Mouse (Mus musculus) forebrain, embryonic 15.5 days (tissue): Measurements from ENCODE around the gene Ddost. TPM values are rescaled to one million over a fixed set of nuclear protein-coding genes. Genes with fewer than 3 reads are reported as not detected.

Experiments
- ATAC-seq: fragments of 200-750 bp; cut with Nextera tagmentation; replicated peaks from 2 replicates; pipeline ENCODE4 v1.8.0; 2017; ENCODE audit warnings: mild to moderate bottlenecking, moderate TSS enrichment, moderate library complexity
- H3K27ac ChIP-seq: fragments of 300-500 bp; sonication (generic); replicated peaks from 2 replicates; pipeline ENCODE4 v1.5.1; 2015; ENCODE audit warnings: mild to moderate bottlenecking, inconsistent platforms
- H3K27me3 ChIP-seq: fragments of 300-500 bp; sonication (generic); 2 replicates; pipeline ENCODE4 v1.6.1; 2015; ENCODE audit warnings: inconsistent platforms
- H3K36me3 ChIP-seq: fragments of 300-500 bp; sonication (generic); 2 replicates; pipeline ENCODE4 v1.6.1; 2015; ENCODE audit warnings: mild to moderate bottlenecking, inconsistent platforms
- H3K4me1 ChIP-seq: fragments of 300-500 bp; sonication (generic); 2 replicates; pipeline ENCODE4 v1.6.1; 2015; ENCODE audit warnings: inconsistent platforms
- H3K4me2 ChIP-seq: fragments of 300-500 bp; sonication (generic); replicated peaks from 2 replicates; pipeline ENCODE4 v1.6.1; 2015; ENCODE audit warnings: mild to moderate bottlenecking, inconsistent platforms
- H3K4me3 ChIP-seq: fragments of 300-500 bp; sonication (generic); 2 replicates; pipeline ENCODE4 v1.5.1; 2015; ENCODE audit warnings: mild to moderate bottlenecking, inconsistent platforms
- H3K9ac ChIP-seq: fragments of 300-500 bp; sonication (generic); replicated peaks from 2 replicates; pipeline ENCODE4 v1.6.1; 2015; ENCODE audit warnings: mild to moderate bottlenecking, inconsistent platforms
- H3K9me3 ChIP-seq: fragments of 300-500 bp; sonication (generic); 2 replicates; pipeline ENCODE4 v1.6.1; 2016; ENCODE audit warnings: inconsistent platforms
- WGBS: fragments of 180-500 bp; shearing (Covaris S2); methylation state at CpG from one replicate; pipeline ENCODE4 v1.1.7; 2015; ENCODE audit warnings: mixed read lengths; 5-methylcytosine and 5-hydroxymethylcytosine counted together
- polyA plus RNA-seq: library from polyadenylated mRNA; unstranded; fragments of >200 nt; fragmentation: Nextera tagmentation; extraction: Ambion mirVana; gene quantifications from 2 replicates; pipeline ENCODE4 v1.2.1, GENCODE M21; 2015

Gene Ddost
- polyA plus RNA-seq, 1 experiment from 2014 or later, result 183 TPM

DNA sequence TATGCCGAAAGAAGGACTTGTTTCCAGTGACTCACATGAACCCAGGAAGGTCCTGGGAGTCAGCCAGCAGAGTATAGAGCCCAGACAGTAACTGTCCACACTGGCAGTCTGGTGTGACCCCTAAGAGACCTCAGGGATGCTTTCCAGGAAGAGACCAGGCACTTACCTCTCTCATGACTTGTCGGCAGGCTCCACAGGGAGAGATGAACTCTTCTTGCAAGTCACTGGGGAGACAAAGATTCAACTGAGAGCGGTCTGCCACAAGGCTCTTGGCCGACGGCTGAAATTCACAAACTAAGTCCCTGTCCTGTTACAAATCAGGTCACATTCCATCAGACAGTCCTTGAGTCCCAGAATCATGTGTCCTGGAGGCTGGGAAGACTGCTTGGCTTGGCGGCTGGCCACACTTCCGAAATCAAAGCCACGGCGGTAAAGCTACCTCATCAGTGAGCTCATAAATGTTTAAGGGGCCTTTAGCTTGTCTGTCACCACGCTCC, 38.9 kb downstream of the Ddost start:
- ATAC-seq, result no peak
- Histone ChIP-seq H3K36me3 (no peaks in the 10 kb centered on the region), H3K9ac (no peak overlapping the region), H3K27ac (no peak overlapping the region), H3K4me1 (no peaks in the 10 kb centered on the region), H3K27me3 (no peaks in the 10 kb centered on the region), H3K9me3 (no peaks in the 10 kb centered on the region), H3K4me3 (no peak overlapping the region), H3K4me2 (no peak overlapping the region)
- 71% methylated on average over 10 of the region's 10 CpGs for WGBS

DNA sequence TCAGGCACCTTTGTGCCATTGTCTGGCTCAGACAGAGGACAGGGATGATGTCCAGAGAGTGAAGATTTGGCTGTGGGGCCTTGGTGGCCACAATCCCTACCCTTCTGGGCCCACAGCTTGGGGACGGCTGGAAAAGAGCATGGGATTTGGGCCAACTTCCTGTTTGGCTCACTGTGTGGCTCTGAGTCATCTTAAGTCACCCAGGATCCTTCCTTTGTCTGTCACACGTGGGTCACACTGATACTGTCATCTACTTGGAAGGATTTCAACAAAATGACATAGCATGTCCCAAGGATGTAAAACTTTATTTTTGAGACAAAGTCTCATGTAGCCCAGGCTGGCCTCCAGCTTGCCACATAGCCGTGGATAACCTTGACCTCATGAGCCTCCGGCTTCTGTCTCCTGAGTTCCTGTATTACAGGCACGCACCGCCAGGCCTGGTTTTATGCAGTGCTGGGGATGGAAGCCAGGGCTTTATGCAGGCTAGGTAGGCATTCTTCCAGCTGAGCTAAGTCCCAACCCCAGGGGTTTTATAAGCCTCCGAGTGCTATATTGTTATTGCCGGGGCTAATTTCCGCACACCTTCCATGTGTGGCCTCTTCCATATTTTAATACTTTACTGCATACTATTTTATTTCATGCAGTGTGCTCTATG, 40.5 kb downstream of the Ddost start:
- no peaks in the 10 kb centered on the region for H3K36me3 ChIP-seq
- ATAC-seq, result no peak
- H3K4me3 ChIP-seq, result no peak overlapping the region
- H3K4me1 ChIP-seq, result no peaks in the 10 kb centered on the region
- no peak overlapping the region for H3K27ac ChIP-seq
- H3K9ac ChIP-seq, result no peak overlapping the region
- no peaks in the 10 kb centered on the region for H3K9me3 ChIP-seq
- no peaks in the 10 kb centered on the region for H3K27me3 ChIP-seq
- WGBS, result 64% methylated on average over 9 of the region's 9 CpGs
- H3K4me2 ChIP-seq, result no peak overlapping the region

DNA sequence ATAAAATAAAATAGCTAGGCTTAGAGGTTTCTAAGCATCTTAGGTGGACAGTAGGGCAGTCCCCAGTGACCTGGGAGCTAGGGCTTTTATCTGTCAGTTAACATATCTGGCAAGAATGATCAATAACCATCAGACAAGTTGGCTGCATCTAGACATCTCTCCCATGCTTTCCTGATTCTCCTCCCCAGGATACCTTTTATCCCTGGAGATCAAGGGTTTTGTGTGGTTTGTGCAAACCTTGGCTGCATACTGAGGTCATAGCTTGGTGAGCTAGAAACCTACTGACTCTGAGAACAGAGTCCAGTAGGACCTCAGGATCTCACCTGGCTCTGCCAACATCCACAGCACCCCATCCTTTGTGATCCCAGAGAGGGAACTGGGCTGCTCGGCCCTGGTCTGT, 42.8 kb downstream of the Ddost start:
- 55% methylated on average over 1 of the region's 1 CpGs for WGBS
- no peaks in the 10 kb centered on the region for H3K9me3 ChIP-seq

DNA sequence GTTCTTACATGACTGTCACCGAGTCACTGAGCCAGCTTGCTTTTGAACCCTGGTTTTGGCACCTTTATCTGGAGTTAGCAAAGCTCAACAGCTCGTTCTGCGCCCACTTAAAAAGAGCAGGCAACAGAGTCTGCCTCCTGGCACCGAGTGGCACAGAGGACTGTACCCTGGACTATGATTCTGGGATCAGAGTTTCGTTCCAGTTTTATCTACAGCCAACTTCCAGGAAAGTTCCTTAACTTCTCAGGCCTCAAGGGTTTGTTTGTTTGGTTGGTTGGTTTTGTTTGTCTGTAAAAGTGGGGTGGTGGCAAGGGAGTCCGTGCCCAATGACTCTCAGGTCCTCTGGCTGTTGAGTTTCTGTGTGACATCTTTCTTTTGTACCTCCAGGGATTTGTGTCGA, 44.2 kb downstream of the Ddost start:
- no peak overlapping the region for H3K4me2 ChIP-seq
- no peak for ATAC-seq
- no peak overlapping the region for H3K27ac ChIP-seq
- H3K36me3 ChIP-seq, result no peaks in the 10 kb centered on the region
- H3K9me3 ChIP-seq, result no peaks in the 10 kb centered on the region
- H3K9ac ChIP-seq, result no peak overlapping the region
- no peaks in the 10 kb centered on the region for H3K4me1 ChIP-seq
- H3K27me3 ChIP-seq, result no peaks in the 10 kb centered on the region
- WGBS, result 73% methylated on average over 7 of the region's 7 CpGs
- no peak overlapping the region for H3K4me3 ChIP-seq

More for the DNA sequence above, 42.8 kb downstream of the Ddost start:
- Histone ChIP-seq H3K9ac (no peak overlapping the region), H3K36me3 (no peaks in the 10 kb centered on the region), H3K27ac (no peak overlapping the region), H3K4me2 (no peak overlapping the region), H3K27me3 (no peaks in the 10 kb centered on the region), H3K4me1 (no peaks in the 10 kb centered on the region), H3K4me3 (no peak overlapping the region)
- ATAC-seq, result no peak

DNA sequence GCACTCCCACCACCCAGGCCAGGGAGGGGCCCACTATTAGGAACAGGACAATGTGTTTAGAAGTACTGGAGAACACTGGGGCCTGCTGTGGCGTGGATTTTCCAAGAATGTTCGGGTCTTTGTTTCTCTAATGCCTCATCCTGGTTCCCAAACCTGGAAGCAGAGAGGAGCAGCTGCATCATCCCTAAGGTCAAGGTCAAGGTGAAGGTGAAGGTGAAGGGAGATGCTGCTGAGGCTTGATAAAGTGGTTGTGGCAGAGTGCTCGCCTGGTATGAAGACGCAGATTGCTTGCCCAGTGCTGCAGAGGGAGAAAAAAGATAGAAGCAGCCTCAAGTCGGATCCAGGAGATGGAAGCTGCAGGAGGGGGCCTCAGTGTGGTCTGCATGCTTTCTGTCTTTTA, 47.3 kb downstream of the Ddost start:
- ATAC-seq, result no peak
- H3K27ac ChIP-seq, result no peak overlapping the region
- no peaks in the 10 kb centered on the region for H3K27me3 ChIP-seq
- no peak overlapping the region for H3K9ac ChIP-seq
- no peaks in the 10 kb centered on the region for H3K4me1 ChIP-seq
- H3K4me2 ChIP-seq, result no peak overlapping the region
- H3K36me3 ChIP-seq, result no peaks in the 10 kb centered on the region
- H3K9me3 ChIP-seq, result no peaks in the 10 kb centered on the region
- WGBS, result 90% methylated on average over 5 of the region's 5 CpGs
- H3K4me3 ChIP-seq, result no peak overlapping the region

DNA sequence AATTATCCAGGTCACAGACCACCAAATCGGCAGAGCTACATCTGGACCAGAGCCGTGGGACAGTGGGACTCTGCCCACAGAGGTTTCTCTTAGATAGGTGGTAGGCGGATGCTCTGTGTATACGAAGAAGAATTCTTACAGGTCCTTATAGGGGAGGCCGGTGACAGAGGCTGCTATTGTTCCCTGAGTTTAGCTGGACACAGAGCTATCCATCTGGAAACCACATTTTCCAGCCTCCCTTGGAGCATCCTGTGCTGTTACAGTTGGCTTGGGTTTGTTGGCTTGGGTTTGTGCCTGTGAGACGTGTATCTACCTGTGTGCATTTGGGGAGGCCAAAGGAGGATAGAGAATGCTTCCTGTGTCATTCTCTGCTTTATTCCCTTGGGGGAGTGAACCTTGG, 48.2 kb downstream of the Ddost start:
- Histone ChIP-seq H3K36me3 (no peaks in the 10 kb centered on the region), H3K27me3 (no peaks in the 10 kb centered on the region), H3K9me3 (no peaks in the 10 kb centered on the region), H3K4me1 (no peaks in the 10 kb centered on the region), H3K27ac (no peak overlapping the region), H3K4me2 (no peak overlapping the region), H3K4me3 (no peak overlapping the region), H3K9ac (no peak overlapping the region)
- WGBS, result 88% methylated on average over 6 of the region's 6 CpGs
- ATAC-seq, result no peak

DNA sequence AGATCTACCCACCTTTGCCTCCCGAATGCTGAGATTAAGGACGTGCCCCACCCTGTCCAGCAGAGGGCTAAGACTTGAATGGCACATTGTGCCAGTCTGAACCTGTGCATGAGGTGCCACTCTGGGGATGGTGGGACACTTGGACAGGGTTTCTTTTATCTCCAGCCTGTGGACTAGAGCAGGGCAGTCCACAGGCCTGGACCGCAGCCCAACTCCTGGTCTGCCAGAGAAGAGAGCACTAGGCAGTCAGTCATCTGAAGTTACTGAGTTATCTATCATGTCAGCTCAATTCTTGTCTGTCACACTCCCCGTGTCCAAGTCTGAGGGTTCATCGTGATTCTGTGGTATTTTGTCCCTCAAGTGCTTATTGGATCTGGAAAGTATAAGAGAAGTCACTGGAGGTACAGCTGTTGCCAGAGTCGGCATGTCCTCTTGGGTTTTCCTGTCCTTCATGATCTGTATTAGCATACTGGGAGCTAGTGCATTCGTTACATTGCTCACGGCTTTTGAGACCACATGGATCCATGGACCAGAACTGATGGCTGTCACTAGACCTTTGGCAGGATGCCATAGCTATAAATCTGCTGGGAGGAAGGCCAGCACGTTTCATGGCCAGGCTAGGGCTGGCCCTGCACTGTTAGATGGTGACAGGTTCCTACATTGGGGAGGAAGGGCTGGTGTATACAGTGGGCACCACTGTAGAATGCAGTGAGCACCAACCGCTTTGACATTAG, 49.1 kb downstream of the Ddost start:
- Histone ChIP-seq H3K4me1 (no peaks in the 10 kb centered on the region), H3K4me3 (no peak overlapping the region), H3K4me2 (no peak overlapping the region), H3K36me3 (no peaks in the 10 kb centered on the region), H3K27ac (no peak overlapping the region), H3K9me3 (no peaks in the 10 kb centered on the region), H3K9ac (no peak overlapping the region), H3K27me3 (no peaks in the 10 kb centered on the region)
- ATAC-seq, result no peak
- 78% methylated on average over 10 of the region's 10 CpGs for WGBS

DNA sequence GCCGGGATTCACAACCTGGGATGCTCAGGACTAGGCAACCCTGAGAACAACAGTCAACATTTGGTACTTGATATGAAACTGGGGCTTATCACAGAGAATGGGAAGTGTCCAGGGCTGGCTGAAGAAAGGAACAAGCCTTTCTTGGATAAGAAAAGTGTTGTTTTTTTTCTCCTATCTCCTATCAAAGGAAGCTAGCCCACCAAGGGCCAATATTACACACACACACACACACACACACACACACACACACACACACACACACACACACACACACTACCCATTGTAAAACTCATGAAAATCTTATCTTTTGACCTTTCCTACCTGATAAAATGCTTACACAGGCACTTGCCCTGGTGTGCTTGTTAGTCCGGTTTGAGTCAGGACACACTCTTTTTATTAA, 51.0 kb downstream of the Ddost start:
- no peak for ATAC-seq
- Histone ChIP-seq H3K27ac (no peak overlapping the region), H3K27me3 (no peaks in the 10 kb centered on the region), H3K36me3 (no peaks in the 10 kb centered on the region), H3K9me3 (no peaks in the 10 kb centered on the region), H3K4me1 (no peaks in the 10 kb centered on the region), H3K4me2 (no peak overlapping the region), H3K4me3 (no peak overlapping the region), H3K9ac (no peak overlapping the region)
- WGBS, result 93% methylated on average over 2 of the region's 2 CpGs

DNA sequence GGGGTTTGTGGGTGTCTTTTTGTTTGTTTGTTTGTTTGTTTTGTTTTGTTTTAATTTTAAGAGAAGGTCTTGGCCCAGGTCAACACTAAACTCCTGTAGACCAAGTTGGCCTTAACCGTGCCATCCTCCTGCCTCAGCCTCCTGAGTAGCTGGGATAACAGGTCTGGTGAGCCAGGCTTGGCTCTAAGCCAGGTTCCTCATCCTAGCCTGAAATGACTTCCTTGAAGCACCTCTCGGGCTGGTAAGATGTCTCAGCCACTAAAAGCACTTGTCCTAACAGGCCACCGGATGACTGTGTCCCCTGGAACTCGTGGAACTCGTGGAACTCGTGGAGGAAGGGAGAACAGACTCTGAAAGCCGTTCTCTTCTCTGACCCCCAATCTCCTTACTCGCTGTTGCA, 51.6 kb downstream of the Ddost start:
- H3K27ac ChIP-seq, result no peak overlapping the region
- no peaks in the 10 kb centered on the region for H3K9me3 ChIP-seq
- no peaks in the 10 kb centered on the region for H3K36me3 ChIP-seq
- H3K4me3 ChIP-seq, result no peak overlapping the region
- 87% methylated on average over 8 of the region's 8 CpGs for WGBS
- H3K9ac ChIP-seq, result no peak overlapping the region
- no peak for ATAC-seq
- H3K27me3 ChIP-seq, result no peaks in the 10 kb centered on the region
- H3K4me2 ChIP-seq, result no peak overlapping the region
- H3K4me1 ChIP-seq, result 0 out of 2 replicates have a peak, but pooled peaks cover 1% of the 10 kb centered on the region

DNA sequence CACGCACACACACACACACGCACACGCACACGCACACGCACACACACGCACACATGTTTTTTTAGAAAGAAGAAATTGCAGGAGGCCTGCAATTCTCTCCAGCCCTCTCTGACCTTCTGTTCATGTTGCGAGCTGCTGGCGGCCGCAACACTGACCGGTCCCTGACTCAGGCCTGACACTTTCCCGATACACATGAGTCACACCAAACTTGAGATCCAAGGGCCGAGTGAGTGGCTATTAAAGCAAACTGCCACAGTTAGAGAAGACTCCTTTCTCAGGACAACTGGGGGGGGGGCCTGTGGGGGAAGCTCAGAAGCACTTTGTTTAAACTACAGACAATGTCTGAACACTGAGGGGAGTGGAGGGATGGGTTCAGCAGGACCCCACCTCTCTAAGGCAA, 52.0 kb downstream of the Ddost start:
- Histone ChIP-seq H3K9me3 (no peaks in the 10 kb centered on the region), H3K9ac (no peak overlapping the region), H3K36me3 (no peaks in the 10 kb centered on the region), H3K27ac (no peak overlapping the region), H3K4me2 (no peak overlapping the region), H3K27me3 (no peaks in the 10 kb centered on the region), H3K4me1 (peaks cover 5% of the 10 kb centered on the region), H3K4me3 (no peak overlapping the region)
- WGBS, result 90% methylated on average over 12 of the region's 12 CpGs
- no peak for ATAC-seq

DNA sequence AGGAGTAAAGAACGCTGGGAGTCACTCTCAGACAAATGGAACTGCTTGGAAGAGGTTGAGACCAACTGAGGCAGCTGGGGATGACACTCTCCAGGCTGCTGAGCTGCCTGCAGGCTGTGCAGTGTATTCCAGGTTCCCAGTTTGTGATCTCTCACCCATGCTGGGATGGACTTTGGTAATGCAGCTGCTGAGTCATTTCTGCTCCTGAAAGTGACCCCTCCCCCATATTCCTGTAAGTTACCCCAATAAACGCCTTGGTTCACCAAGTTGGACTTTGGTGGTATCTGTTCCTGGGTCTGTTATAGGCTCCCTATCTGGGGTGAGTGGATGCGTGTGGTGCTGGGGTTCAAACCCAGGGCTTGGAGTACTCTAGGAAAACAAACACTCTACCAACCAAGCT, 53.6 kb downstream of the Ddost start:
- H3K36me3 ChIP-seq, result no peaks in the 10 kb centered on the region
- no peak overlapping the region for H3K4me3 ChIP-seq
- no peak for ATAC-seq
- no peak overlapping the region for H3K27ac ChIP-seq
- H3K9me3 ChIP-seq, result no peaks in the 10 kb centered on the region
- no peak overlapping the region for H3K4me2 ChIP-seq
- no peak overlapping the region for H3K9ac ChIP-seq
- WGBS, result 81% methylated on average over 3 of the region's 3 CpGs
- H3K27me3 ChIP-seq, result no peaks in the 10 kb centered on the region
- peaks cover 8% of the 10 kb centered on the region for H3K4me1 ChIP-seq

DNA sequence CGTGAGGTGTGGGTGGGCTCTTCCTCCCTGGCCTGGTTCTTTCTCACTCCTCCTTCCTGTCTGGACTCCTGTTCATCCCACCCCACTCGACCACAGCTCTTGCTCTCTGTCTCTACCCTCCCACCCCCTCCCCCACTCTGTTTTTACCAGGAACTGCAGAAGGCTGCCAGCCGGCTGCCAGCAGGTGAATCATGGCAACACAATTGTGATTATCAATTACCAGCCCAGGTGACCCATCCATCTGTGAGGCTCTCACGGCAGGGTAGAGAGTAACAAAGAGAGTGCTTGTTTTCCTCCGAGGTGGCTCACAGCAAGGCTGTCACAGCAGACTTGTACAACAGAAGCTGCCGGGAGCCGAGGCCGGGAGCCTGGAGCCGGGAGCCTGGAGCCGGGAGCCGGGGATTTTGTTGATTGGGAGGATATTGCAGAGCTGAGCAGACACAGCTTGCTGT, 56.9 kb downstream of the Ddost start:
- 2% methylated on average over 11 of the region's 11 CpGs for WGBS
- Histone ChIP-seq H3K36me3 (no peaks in the 10 kb centered on the region), H3K4me3 (no peak overlapping the region), H3K4me2 (peak overlapping the region; percentile 20; the same call in 1 of the 2 replicates), H3K9ac (peak overlapping the region; percentile 22; the same call in 1 of the 2 replicates), H3K9me3 (no peaks in the 10 kb centered on the region), H3K27ac (peak overlapping the region; percentile 39), H3K4me1 (peaks cover 8% of the 10 kb centered on the region), H3K27me3 (no peaks in the 10 kb centered on the region)
- ATAC-seq, result no peak; the same call in 1 of the 2 replicates
